Mouse (Mus musculus) retina, postnatal 1 day (tissue): ENCODE results near the gene Ism2.
"Not testable (repeated sequence)": the region's sequence is repeated elsewhere in the genome, so short reads cannot be mapped to it uniquely, and the experiment has no call there.

Experiments used
- DNase-seq: peaks from one replicate; pipeline ENCODE4 v3.0.0-alpha.2; 2012

Gene Ism2

DNA sequence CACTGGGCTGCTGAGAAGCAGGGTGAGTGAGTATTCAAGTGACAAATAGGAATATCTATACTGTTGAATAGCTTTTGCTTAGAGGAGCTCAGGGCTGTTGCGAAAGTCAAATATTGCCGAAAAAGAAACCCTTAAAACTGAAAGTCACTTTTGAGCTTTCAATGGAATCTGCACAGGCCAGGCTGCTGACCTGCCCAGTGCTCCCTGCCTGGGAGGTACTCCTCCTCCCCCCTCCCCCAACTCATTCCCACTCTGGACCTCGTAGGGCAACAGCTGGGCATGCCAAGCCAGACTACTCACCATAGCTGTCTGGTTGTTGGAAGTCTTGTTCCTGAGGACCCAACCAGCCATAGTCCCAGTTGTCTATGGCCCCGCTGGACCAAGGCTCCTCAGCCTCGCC, 14.8 kb downstream of the Ism2 start:
- no peak for DNase-seq

DNA sequence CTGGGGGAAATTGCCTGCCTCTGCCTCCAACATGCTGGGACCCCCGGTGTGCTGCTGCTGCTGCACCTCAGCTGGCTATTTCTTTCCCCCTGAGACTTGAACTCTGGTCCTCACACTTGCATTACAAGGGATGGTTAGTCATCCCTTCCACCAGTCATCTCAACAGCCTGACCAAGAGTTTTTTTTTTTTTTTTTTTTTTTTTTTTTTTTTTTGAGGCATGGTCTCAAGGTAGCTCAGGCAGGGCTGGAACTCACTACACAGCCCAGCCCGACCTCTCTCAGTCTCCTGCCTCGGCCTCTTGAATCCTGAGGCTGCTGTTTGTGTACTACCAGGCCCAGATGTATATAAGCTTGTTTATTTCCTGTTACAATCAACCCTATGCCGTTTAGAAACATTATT, 15.2 kb downstream of the Ism2 start:
- no peak for DNase-seq

DNA sequence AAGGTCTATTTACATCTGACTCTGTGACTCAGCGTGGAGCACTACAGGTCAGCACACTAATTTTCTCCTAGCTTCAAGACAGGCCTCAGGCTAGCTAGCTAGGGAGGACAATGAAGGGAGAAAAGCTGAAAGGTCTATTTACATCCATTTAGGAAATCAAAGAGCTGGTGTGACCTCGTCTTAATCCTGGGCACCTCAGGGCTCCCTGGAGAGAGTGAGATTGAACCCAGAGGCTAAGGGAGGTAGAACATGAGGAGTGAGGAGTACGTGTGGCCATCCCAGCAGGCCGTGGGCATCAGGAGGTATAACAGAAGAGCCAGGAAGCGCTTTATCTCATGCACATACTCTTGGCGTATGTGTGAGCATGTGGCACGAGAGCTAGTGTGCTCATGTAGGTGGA, 15.8 kb downstream of the Ism2 start:
- no peak for DNase-seq

GRCm38 (mm10) chr12:87282743-87283142, 16.8 kb downstream of the Ism2 start:
- no peak for DNase-seq

DNA sequence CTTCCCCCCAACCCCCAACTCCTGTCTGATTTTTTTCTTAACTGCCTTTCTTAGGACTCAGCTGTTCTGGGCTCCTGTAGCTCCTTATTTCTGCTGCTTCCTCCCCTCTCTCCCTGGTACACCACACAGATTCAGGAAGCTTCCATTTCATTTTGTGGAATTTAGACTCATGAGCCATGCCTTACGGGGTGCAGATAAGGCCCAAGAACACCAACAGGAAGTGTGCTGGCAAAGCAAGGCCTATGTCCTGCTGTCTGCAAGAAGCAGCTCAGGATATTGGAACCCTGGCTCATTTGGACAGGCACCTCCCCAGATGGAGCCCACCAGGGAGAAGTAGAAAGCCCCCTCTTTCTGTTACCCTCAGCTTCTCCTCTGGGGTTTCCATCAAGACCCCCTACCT, 17.7 kb downstream of the Ism2 start:
- DNase-seq, result no peak

GRCm38 (mm10) chr12:87279879-87280278, 19.6 kb downstream of the Ism2 start:
- peak; percentile 11 for DNase-seq

- no peak for DNase-seq
Measured at GRCm38 (mm10) chr12:87279350-87279749, 20.2 kb downstream of the Ism2 start.

DNA sequence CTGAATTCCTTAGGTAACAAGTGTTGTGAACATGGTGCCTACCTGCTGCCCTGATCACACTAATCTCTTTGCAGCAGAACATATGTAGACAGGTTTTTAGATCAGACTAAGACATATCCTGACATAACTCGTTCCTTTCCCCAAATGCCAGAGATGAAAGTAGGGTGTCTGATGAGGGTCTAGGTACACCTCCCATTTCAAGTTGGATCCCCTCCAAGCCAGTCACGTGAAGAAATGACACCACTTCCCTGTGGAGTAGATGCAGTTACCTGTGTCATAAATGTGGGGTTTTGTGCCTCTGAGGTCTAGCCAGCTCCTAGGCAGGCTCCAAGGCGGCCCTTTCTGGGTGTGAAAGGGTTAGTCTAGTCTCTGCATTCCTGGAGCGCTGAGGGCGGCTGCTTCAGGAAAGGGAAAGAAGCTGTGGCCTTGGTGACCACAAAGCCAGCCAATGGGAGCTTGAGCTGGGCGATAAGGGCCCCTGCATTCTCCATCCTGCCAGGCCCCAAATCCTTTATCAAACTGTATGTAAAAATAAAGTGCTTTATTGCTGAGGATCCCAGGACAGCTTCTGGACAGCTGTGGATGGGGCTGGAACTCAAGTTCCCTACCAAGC, 21.3 kb downstream of the Ism2 start:
- DNase-seq, result peak; percentile 34

DNA sequence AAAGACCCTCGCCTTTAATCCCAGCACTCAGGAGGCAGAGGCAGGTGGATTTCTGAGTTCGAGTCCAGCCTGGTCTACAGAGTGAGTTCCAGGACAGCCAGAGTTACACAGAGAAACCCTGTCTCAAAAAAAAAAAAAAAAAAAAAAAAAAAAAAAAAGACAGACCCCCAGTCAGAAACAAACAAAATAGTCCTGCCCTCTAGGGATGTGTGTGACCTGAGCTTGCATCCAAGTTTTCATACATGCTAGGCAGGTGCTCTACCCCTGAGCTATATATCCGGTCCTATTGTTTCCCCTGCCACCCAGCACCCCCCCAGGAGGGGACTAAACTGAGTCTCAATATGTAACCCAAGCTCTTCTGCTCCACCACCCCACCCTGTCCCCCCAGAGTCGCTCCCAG, 22.3 kb downstream of the Ism2 start:
- DNase-seq, result not testable (repeated sequence)

DNA sequence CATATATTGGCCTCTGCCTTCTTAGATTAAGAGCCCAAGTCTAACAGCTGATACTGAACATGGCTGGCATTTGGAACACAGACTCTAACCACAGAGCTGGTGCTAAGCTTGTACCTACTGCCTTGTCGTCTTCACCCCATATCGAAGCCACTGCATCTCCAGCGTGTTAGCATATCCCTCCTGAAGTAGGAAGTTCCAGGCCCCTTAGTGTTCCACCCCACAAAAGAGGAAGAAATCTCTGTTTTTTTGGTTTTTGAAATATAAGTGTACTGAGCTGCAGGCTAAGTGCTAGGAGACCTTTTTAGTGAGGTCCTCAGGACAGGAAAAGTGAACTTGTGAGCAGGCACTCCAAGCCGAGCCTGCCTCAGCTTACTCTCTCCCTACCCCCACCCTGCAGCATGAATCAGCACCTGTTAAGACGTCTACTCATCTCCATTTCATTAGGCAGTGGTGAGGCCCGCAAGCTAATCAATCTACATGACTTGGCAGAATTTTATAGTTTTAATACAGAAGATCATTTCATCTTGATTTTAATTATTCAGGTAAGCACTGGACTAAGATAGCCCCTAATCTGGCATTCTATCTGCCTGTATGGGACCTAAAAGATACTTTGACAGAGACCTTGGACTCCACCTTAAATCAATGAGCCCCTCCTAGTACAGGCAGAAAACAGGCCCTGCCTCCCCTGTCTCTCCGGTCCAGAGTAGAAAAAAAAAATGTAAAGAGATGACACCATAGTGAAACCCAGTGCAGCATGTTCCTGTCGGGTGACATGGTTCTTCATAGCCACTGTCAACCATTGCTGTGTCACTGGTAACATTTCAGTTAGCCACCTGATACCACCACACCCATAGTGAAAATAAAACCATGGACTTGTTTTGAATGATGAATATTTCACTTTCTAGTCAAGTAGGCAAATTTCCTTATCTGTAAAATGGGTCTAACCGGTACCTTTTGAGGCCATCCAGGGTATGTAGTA, 24.4 kb downstream of the Ism2 start:
- no peak for DNase-seq

DNA sequence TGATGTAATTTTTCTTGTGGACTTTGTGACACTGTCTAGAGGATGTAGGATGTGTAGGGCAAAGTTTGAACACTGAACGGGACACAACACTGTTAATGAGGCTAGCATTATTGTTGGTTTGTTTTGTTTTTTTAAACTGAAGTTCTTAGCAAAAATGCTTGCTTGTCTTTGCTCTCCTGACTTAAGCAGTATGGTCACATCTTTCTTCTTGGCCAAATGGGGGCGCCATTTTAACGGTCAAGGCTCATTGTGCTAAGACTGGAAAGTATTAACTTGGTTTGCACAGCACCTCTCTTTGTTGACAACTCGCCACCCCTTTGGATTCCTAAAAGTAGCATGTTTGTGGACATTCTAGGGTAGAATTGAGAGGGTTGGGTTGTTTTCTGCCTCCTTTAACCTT, 31.8 kb downstream of the Ism2 start:
- peak; percentile 52 for DNase-seq

- DNase-seq, result no peak
Measured at GRCm38 (mm10) chr12:87266827-87267603, 32.5 kb downstream of the Ism2 start.

DNA sequence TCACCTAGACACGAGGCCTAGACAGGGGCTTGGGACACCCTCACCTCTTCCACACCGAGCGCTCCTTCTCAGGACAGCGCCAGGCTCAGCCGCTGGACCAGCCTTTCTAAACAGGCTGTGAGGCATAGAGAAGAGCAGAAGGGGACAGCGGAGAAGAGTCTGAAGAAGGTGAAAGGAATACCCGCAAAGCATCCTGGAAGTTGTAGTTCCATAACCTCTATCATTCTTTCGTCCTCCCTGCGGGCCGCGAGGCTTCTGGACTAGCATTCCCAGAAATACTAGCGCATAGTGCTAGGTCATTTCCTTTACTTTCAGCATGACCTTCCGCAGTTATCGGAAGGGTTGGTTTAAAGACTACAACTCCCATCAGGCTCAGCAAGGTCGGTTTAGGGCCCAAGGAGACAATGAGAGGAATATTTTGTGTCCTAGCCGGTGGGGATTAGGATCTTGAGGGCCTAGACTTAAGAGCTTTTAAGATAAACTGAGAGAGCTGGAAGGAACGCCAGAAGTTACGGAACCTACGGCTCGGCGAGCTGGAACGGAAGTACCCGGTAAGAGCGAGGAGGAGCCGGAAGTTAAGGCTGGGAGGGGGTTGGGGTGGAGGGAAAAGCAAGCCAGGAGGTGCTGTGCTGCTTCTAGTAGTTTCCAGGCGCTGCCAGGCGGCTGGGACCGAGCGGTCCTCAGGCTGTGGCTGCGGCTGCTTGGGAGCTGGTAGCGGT, 33.2 kb downstream of the Ism2 start, which contains the start of the genes Vipas39 and Ahsa1:
Gene Vipas39 (minus strand): TSS at position 149 of the 719 bp plus-strand sequence.
Gene Ahsa1 (plus strand): TSS at position 372 of the 719 bp plus-strand sequence.
- DNase-seq, result peak; percentile 99

DNA sequence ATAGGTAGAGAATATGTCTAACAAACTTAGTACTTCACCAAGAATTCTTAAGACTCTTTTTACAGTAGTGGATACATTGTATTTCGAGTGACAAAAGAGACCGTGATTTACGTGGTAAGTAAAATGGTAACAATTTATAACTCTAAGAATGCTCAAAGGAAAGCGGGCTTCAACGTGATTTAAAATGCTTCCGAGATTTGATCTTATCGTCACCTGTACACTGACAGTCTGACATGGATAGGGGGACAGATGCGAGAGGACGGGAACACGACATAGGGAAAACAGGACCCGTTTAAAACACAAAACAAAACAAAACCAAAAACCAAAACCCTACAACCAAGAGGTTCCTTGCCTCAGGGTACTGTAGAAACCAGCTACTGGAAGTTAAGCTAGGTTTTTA, 34.1 kb downstream of the Ism2 start:
- no peak for DNase-seq

- DNase-seq, result no peak
Measured at GRCm38 (mm10) chr12:87260562-87260961, 38.9 kb downstream of the Ism2 start.

GRCm38 (mm10) chr12:87256629-87257028, 42.9 kb downstream of the Ism2 start:
- no peak for DNase-seq

DNA sequence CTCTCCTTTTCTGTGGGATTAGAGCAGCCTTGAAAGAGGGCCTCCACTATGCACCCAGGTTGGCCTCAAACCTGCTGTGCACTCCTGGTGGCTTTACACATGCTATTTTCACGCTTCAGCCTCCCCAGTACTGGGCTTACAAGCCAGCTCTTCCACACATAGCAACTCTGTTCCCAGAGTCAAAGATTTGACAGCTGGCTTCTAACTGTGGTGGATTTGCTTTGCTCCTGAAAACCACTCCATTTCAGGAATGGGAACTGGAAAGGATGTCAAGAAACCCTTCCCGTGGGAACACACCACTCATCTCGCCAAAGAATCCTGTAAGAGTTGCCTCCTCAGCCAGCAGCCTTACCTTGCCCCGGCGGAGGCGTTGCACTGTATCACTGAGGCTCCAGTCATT, 45.6 kb downstream of the Ism2 start:
- DNase-seq, result no peak

DNA sequence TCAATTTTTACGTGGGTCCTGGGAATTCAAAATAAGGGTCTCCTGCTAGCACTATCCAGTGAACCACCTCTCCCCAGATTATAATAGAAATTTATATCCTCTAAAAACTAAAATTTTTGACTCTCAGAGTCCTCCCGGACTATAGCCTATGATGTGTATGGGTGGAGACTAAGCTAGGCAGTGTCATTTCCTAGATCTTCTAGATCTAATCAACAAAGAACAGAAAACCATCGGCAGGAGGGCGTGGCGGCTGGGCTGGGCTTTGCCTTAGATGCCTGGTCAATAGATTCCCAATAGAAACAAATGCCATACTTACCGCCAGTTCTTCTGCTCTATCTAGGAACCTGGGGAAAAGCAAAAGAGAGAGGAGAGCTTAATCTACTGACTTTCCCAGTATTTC, 49.3 kb downstream of the Ism2 start:
- DNase-seq, result no peak

DNA sequence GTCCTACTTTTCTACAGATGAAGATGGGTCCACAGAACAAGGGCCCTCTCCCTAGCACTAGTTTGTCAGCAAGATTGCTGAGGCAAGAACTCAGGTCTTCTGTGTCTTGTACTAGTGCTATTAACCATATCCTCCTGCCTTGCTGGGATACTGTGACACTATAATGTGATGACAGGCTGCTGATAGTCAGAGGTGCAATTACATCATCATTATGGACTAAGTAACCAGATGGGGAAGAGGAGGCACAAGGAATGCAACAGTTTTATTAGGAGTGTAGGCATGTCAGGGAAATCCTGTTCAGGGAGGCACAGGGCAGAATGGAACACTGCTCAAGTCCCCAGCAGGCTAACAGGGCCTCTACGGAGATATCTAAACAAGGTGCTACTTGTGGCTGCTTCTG, 60.9 kb downstream of the Ism2 start, which contains the start of gene Noxred1:
Gene Noxred1 (minus strand): TSS at position 101 of the 400 bp plus-strand sequence.
- DNase-seq, result no peak

GRCm38 (mm10) chr12:87236882-87237483, 62.5 kb downstream of the Ism2 start:
- DNase-seq, result no peak

DNA sequence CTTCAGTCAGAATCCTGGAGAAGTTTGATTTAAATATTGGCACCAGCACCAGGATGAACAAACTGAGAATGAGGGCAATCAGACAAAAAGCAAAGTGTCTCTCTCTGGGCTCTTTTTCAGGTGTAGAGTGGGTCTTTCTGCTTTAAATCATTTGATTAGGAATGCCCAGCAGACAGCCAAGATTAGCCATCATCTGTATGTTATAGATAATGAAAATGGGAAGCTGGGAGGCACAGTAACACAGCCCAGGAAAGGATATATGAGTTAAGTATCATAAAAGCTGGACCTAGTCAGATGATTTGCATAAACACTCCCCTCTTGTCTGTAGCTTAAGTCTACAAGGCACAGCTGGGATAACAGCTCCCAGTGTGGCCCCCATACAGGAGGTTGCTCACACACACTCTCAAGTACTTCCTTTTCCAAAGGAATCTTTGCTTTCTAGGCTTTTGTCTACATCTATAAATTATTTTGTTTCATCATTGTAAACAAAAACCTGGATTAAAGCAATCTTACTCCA, 69.1 kb downstream of the Ism2 start:
- DNase-seq, result no peak

DNA sequence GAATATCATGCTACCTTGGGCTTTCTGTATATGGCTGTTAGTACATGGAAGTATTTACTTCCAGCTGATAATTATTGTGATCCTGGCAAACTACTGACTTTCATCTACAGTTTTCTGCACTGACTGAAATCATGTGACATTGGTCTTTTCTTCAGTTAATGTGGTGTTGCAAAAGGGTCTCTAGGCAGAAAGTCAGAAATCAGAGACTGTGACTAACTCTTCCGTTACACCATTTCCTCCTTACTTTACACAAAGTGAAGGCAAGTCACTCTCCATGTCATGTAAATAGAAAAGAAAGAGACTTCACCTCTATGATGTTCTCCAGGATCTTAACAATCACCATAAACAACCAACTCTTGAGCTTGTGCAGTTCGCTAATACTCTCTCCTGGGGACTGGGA, 69.9 kb downstream of the Ism2 start:
- DNase-seq, result no peak
